Mouse (Mus musculus) stomach, adult 2 months (tissue): ENCODE data around the gene Cdh24. TPM values are rescaled to one million over a fixed set of nuclear protein-coding genes. Genes with fewer than 3 reads are reported as not detected.

ENCODE experiments used
- polyA plus RNA-seq: library from polyadenylated mRNA; depleted of rRNA; stranded (reverse); fragments of >200 nt; gene quantifications from 2 replicates; pipeline ENCODE4 v1.2.3, GENCODE M21; 2012; rRNA removed

Cdh24 gene
- polyA plus RNA-seq: 2.8 and 4.0 TPM in 2 replicates

DNA sequence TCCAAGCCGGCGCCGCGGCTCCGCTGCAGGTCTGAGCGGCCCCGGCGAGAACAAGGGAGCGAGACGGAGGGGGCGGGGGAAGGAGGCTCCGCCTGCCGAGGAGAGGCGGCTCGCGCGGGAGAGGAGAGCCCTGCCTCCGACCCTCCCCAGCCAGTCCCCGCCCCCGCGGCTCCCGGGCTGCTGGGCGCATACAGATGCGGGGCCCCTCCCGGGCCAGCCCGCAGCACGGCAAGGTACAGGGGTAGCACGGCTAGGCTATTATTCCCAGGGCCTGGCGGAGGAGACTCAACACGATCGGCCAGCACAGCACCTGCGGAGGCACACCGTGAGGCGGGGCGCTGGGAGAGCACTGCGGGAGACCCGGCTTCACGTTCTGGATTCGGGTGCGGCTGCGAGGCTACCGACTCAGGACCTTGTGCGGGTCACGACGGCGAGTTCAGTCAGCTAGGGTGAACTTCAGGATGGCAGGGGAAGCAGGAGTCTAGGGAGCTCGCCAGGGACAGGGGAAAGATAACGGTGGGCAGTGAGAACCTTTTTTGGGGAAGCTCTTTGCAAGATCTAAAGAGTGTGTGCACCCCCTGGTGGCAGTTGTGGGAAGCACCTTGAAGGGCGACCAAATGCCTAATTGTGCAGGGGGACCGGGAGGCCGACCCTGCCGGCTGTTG, at the start of gene Cdh24:
TSS of gene Cdh24 (minus strand) at position 60 of the 665 bp plus-strand sequence.

DNA sequence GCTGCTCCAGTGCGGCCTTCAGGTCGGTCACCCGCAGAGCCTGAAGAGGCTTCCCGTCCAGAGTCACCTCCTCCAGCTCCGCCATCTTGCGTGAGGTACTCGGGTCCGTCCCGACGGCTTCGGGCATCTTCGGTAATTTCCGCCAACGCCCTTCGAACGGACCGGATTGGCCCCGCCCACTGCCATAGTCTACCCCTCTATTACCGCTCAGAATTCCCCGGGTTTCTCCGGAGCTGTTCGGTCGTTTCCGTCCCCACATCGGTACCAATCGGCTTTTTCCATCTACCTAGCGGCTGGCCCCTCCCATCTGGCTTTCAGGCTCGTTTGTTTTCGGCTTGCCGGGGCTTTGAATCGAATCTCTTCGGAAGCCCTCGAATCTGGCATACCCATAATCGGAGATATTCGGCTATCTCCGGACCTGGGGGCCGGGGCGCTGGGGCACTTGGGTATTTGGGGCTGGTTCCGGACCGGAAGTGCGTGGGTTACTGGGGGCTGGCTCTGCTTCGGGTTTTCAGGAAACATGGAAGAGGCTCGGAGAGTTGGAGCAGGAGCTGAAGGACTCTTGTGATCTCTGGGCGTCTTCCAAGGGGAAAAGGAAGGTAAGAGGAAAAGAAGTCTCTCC, 45.5 kb upstream of the Cdh24 start, which contains the start of gene Acin1:
TSS of gene Acin1 (minus strand) at position 410 of the 622 bp plus-strand sequence.

DNA sequence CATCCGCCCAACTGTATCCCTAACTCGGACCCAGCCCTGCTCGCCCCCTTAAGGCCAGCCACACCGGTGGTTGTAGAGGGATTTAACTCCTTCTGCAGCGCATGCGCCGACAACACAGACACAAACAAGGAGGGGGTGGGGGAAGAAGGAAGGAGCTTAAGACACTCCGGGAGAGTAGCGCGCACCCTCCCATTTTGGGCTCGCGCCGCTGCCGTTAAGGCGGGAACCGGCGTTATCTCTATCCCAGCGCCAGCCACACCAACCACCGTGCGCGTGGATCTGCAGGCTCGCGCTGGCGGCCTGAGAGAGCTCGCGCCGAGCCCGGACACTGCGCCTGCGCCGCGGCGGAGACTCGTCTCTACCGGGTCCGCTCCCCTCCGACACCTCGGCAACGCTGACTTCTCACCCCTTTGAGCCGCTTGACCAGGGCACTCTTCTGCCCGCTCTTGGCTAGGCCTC, 44.9 kb upstream of the Cdh24 start, which contains the start of gene 1700123O20Rik:
TSS of gene 1700123O20Rik (plus strand) at position 154 of the 459 bp plus-strand sequence.

DNA sequence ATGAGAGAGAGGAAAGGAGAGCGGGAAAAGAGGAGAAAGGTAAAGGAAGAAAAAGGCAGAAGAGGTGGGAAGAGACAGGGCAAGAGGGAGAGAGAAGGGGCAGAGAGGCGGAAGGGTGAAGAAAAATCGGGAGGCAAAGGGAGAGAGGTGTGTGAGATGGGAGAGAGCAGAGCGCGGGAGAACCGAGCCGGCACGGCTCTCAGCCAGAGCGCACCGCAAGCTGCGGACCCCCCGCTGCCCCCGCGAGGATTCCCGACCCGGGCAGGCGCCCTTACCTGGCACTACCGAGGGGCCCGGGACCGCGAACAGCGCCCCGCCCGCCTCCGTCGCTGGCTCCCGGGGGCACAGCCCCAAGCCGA, 239 bp downstream of the Cdh24 start, which contains the start of gene Gm17606:
TSS of gene Gm17606 (plus strand) at position 7 of the 359 bp plus-strand sequence.

DNA sequence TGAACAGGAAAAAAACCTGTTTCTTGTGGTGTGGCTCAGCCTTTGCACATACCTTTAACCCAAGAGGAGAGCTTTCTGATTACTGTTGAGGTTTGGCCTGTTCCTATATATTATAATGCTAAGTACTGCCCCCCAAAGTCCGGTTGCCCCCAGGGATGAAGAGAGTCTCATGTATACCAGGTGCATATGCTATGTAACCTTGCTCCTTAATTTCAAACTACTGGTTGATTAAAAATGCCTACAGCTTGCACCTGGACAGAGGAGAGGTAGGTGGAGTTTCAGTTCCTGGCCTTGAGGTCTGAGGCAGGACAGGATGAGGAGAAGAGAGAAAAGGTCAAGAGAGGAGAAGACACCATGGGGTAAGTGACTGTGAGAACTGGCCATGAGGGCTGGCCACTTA, 20.0 kb downstream of the Cdh24 start, which contains the start of gene Psmb11:
TSS of gene Psmb11 (plus strand) at position 301 of the 400 bp plus-strand sequence.

DNA sequence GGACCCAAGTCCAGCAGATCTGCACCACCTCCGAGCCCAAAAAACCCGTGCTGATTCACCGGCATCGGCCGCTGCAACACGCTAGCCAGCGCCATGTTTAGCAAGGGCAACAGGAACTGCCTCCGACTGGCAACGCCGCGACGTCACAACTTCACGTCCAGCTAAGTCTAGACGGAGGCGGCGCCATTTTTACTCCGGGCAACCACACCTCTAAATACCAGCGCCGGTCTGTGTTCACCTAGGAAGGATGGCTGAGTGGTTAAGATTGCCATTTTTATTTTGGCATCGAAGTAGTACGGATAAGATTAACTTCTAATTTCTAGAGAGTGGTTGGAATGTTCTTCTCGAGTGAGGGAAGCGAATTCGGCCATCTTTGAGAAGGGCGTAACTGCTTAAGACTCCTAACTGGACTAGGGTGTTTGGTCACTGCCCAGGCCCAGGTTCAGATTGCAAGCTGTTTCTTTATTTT, 23.2 kb downstream of the Cdh24 start, which contains the start of gene Psmb5:
TSS of gene Psmb5 (minus strand) at position 126 of the 469 bp plus-strand sequence.

DNA sequence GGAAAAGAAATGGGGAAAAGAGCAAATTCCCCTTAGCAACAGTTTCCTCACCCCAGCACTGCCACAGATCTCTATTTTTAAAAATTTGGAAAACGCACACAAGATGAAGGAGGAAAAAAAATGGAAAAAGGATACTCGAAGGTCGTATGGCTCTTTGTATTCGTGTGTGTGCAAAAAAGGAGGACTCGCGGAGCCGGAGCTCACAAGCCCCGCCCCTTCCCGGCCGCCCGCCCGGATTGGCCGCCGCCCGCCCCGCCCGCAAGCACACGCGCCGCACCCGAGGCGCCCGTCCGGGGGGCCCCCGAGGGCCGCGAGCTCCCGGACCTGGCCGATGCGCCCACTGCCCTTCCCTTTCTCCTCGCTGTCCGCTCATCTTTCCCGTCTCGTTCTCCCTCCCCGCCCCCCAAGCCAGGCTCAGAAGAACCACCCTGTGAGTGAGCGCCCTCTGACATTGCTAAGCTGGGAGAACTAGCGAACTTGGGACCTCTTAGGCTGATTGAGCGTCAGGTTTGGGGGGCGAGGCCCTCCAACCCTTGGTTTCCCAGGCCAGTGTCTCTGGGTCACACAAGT, 35.3 kb downstream of the Cdh24 start, which contains the start of gene 4931414P19Rik:
TSS of gene 4931414P19Rik (minus strand) at position 242 of the 570 bp plus-strand sequence.

Other genes with a start within 250 kb of the Cdh24 start
- 5.9 and 6.4 TPM in 2 replicates for gene Slc7a7, start 223.6 kb downstream of the Cdh24 start, polyA plus RNA-seq
- 762 and 984 TPM in 2 replicates for gene Mrpl52, start 214.5 kb downstream of the Cdh24 start, polyA plus RNA-seq
- 62.0 and 79.8 TPM in 2 replicates for gene Mmp14, start 209.8 kb downstream of the Cdh24 start, polyA plus RNA-seq
- gene Lrp10, start 177.2 kb downstream of the Cdh24 start, polyA plus RNA-seq: 117 and 169 TPM in 2 replicates
- 0.30 and 0.37 TPM in 2 replicates for gene Rem2, start 165.3 kb downstream of the Cdh24 start, polyA plus RNA-seq
- 7.3 and 13.3 TPM in 2 replicates for gene Prmt5, start 123.8 kb downstream of the Cdh24 start, polyA plus RNA-seq
- 3.3 and 4.1 TPM in 2 replicates for gene Haus4, start 86.7 kb downstream of the Cdh24 start, polyA plus RNA-seq
- 8.4 and 8.7 TPM in 2 replicates for gene Ajuba, start 63.8 kb downstream of the Cdh24 start, polyA plus RNA-seq
- gene 4931414P19Rik, start 35.4 kb downstream of the Cdh24 start, polyA plus RNA-seq: 3.6 and 4.1 TPM in 2 replicates
- 93.0 and 120 TPM in 2 replicates for gene Psmb5, start 23.3 kb downstream of the Cdh24 start, polyA plus RNA-seq
- not detected in 2 replicates for gene Psmb11, start 19.9 kb downstream of the Cdh24 start, polyA plus RNA-seq
- not detected in 2 replicates for gene Gm17606, start 412 bp downstream of the Cdh24 start, polyA plus RNA-seq
- gene 1700123O20Rik, start 44.9 kb upstream of the Cdh24 start, polyA plus RNA-seq: 16.1 and 38.8 TPM in 2 replicates
- gene Acin1, start 45.6 kb upstream of the Cdh24 start, polyA plus RNA-seq: 30.3 and 44.2 TPM in 2 replicates
- gene Gm29776, start 57.5 kb upstream of the Cdh24 start, polyA plus RNA-seq: not detected in 2 replicates
- 2.6 and 7.1 TPM in 2 replicates for gene Cebpe, start 70.8 kb upstream of the Cdh24 start, polyA plus RNA-seq
- gene Slc7a8, start 140.6 kb upstream of the Cdh24 start, polyA plus RNA-seq: 11.9 and 13.5 TPM in 2 replicates
- not detected in 2 replicates for gene Rnf212b, start 172.8 kb upstream of the Cdh24 start, polyA plus RNA-seq
- gene Homez, start 229.6 kb upstream of the Cdh24 start, polyA plus RNA-seq: 1.6 and 1.7 TPM in 2 replicates
- 7.0 and 8.5 TPM in 2 replicates for gene Ppp1r3e, start 236.2 kb upstream of the Cdh24 start, polyA plus RNA-seq
- gene Bcl2l2, start 242.0 kb upstream of the Cdh24 start, polyA plus RNA-seq: 21.4 and 24.2 TPM in 2 replicates
- gene Gm20521, start 242.1 kb upstream of the Cdh24 start, polyA plus RNA-seq: 11.1 and 13.1 TPM in 2 replicates